Mouse (Mus musculus): ENCODE measurements at regions not wholly inside any gene's neighbourhood (a gene's known extent, or its start where the extent isn't known, plus 50 kb on each side); places are given as distances from the start of the nearest gene placed in this dataset.

DNA sequence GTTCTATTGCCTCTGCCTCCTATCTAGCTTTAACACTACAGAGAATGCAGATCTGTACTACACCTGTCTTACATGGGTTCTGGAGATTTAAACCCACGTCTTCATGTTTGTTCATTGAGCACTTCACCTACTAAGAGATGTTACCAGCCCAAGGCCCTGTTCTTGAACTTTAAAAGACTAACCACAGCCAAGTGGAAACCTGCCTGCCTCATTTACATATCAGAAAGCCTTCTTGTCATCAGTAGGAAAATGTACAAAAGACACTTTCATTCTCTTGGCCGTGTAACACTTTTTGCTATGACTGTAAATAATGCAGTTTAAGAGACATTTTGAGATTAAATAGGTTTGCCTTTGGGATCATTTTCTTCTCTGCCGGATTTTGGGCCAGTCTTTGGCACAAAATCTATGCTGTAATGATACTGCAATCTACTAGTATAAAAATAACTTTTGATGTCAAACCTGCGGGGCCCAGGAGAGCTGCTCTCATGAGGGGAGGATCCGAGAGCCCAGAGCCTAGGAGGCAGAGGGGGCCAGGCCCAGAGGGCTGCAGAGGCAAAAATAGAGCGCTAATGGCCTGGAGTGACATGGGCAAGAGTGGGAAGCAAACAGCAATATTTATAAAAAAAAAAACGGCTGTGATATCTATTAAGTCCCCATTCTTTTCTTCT lies 318.4 kb upstream of the Myo3a start:
- in situ Hi-C loops (cut with MboI, MseI): loop anchor here (5.0 to 25.0 kb wide), 2 partner anchors 627 to 1047 kb away; no protein-coding TSS in a partner anchor

DNA sequence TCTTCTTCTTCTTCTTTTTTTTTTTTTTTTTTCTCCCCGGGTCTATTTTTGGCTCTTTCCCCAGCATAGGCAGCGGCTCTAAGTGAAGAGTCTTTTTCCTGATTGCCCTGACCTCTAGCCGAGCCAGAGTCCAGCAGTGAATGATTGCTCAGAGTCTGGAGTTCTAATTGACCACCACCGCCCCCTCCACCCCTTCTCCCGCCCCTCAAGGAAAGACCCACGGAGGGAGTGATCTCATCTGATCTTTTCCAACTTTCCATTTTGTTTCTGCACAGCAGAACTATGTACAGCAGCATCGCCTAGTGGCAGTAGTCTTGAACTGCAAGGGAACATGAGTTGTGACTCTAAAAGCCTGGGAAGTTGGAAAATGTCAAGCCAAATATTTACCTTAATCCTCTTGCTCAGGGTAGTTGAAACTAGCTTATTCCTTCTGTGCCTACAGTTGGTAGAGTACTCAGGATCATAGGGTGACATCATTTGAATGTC lies 317.8 kb upstream of the Myo3a start:
- in situ Hi-C loops (cut with MboI, MseI): loop anchor here (5.0 to 25.0 kb wide), 2 partner anchors 627 to 1047 kb away; no protein-coding TSS in a partner anchor

- in situ Hi-C loops (cut with MboI, MseI): loop anchor here in 1 of 2 experiments (5.0 to 25.0 kb wide), 2 partner anchors 626 to 1056 kb away; no protein-coding TSS in a partner anchor
These were observed 309.3 kb upstream of the Myo3a start for GRCm38 (mm10) chr2:21917804-21918690.

DNA sequence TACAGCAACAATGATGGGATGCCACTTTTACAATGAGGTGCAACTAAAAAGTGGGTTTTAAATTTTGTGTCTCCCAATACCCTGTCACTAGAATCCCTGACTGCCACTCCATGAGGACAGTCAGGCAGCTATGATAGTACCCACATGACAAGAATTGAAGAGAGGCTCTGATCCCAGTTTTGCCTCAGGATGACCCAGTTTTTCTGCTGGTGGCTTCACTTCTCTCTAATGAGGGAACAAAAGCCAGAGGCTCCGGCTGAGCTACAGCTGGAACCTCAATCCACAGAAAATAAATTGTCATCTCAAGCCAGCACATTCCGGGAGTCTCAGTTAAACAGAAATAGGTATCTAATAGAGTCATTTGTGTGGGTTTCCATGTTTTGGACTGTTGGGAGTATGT lies 308.2 kb upstream of the Myo3a start:
- in situ Hi-C loops (cut with MboI, MseI): loop anchor here in 1 of 2 experiments (5.0 to 25.0 kb wide), 2 partner anchors 627 to 1057 kb away; no protein-coding TSS in a partner anchor

- in situ Hi-C loops (cut with MboI, MseI): no loop called here
These were observed 299.6 kb upstream of the Myo3a start for GRCm38 (mm10) chr2:21927656-21928055.

GRCm38 (mm10) chr2:21939993-21940392 lies 287.3 kb upstream of the Myo3a start:
- in situ Hi-C loops (cut with MboI, MseI): loop anchor here in 1 of 2 experiments (5.0 to 10.0 kb wide), 2 partner anchors 845 to 927 kb away; no protein-coding TSS in a partner anchor

DNA sequence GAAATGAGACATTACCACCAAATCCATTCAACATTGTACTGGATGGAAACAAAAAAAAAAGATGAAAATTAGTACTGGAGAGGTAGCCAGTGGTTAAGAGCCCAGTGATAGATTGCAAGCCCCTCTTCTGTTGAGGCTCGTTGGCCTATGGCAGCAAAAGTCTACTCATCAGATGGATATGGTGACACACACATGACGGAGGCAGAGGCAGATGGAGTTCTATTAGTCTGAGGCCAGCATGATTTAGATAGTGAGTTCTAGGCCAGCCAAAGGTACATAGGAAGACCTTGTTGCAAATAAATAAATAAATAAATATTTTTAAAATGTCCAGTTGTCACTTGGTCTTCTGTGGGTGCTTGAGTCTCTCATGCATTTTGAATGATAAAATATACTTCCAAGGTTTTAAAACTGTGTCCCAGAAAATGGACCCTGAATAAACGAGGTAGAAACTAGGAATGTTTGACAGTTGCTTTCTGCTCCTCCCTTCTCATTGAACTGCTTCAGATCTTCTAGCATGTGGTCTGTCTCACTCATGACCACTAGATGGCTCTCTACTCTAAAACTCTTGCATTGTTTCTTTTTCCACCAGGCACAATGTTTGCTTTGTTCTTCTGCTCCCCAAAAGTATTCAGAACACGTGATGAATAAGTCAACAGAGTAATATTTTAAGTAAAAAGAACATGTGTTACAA lies 286.4 kb upstream of the Myo3a start:
- in situ Hi-C loops (cut with MboI, MseI): loop anchor here in 1 of 2 experiments (5.0 to 10.0 kb wide), 2 partner anchors 844 to 926 kb away; no protein-coding TSS in a partner anchor

DNA sequence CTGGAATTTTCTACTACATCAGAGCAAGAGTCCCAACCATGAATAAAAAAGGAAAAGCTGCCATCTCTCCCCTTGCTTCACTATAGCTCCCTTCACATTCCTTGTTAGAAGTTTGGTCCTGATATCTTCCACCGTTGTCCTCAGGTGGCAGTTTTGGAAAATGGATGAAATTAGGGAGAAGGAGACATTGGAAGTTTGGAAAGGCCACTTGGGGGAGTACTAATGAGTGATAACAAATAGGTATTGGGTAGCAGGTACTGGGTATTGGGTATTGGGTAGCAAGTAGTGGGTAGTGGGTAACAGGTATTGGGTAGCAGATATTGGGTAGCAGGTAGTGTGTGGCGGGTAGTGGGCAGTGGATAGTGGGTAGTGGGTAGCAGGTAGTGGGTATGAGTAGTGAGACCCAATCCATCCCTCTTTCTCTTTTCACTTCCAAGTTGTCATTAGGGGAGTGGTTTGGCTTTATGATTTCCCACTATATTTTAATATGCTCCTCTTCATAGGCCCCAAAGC lies 285.8 kb upstream of the Myo3a start:
- in situ Hi-C loops (cut with MboI, MseI): loop anchor here in 1 of 2 experiments (5.0 to 10.0 kb wide), 2 partner anchors 843 to 926 kb away; no protein-coding TSS in a partner anchor

GRCm38 (mm10) chr2:21943676-21944075 lies 283.6 kb upstream of the Myo3a start:
- in situ Hi-C loops (cut with MboI, MseI): loop anchor here in 1 of 2 experiments (5.0 to 10.0 kb wide), 2 partner anchors 841 to 924 kb away; no protein-coding TSS in a partner anchor

GRCm38 (mm10) chr2:21946484-21946883 lies 280.8 kb upstream of the Myo3a start:
- in situ Hi-C loops (cut with MboI, MseI): loop anchor here (5.0 to 10.0 kb wide), 2 partner anchors 776 to 838 kb away; no protein-coding TSS in a partner anchor

- in situ Hi-C loops (cut with MboI, MseI): loop anchor here in 1 of 2 experiments (5.0 to 25.0 kb wide), 2 partner anchors 911 to 1041 kb away; no protein-coding TSS in a partner anchor
These were observed 276.0 kb upstream of the Myo3a start for GRCm38 (mm10) chr2:21951279-21951678.

DNA sequence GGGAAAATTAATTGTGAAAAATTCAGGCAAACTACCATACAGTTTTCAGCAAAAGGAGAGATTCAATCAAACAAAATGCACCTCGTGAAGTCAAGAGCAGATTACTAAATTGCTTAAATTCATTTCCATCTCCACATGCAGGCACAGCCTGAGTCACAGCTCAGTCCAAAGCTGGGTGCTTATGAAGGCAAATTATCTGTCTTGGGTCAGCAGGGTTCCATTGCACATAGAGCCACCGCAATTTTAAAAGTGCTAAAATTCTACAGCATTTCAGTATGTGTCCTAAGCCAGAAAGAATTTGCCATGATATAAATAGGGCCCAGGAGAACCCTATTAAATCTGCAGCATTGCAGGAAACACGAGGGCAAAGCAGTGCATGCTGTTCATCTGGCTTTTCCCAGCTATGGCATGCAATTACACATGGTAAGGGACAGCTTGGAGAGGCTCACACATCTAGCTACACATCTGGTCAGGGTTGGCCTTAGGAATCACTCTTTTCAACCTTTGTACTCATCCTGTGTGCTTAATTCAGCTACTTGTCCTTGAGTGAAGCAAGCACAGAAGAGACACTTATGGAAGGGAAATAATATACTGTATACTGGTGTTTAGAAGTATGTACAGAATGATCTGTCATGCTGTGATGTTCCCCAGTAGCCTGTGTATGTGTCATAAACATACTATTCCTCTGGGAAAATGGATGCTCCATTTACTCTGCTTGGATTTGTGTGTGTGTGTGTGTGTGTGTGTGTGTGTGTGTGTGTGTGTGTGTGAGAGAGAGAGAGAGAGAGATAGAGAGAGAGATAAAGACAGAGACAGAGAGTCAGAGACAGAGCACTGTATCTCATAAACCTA lies 271.0 kb upstream of the Myo3a start:
- in situ Hi-C loops (cut with MboI, MseI): loop anchor here in 1 of 2 experiments (25.0 kb wide), 1 partner anchor 906 kb away; no protein-coding TSS in a partner anchor

GRCm38 (mm10) chr2:21958365-21958764 lies 268.9 kb upstream of the Myo3a start:
- in situ Hi-C loops (cut with MboI, MseI): loop anchor here in 1 of 2 experiments (25.0 kb wide), 1 partner anchor 904 kb away; no protein-coding TSS in a partner anchor

- in situ Hi-C loops (cut with MboI, MseI): loop anchor here in 1 of 2 experiments (25.0 kb wide), 1 partner anchor 903 kb away; no protein-coding TSS in a partner anchor
These were observed 268.5 kb upstream of the Myo3a start for GRCm38 (mm10) chr2:21958802-21959201.

DNA sequence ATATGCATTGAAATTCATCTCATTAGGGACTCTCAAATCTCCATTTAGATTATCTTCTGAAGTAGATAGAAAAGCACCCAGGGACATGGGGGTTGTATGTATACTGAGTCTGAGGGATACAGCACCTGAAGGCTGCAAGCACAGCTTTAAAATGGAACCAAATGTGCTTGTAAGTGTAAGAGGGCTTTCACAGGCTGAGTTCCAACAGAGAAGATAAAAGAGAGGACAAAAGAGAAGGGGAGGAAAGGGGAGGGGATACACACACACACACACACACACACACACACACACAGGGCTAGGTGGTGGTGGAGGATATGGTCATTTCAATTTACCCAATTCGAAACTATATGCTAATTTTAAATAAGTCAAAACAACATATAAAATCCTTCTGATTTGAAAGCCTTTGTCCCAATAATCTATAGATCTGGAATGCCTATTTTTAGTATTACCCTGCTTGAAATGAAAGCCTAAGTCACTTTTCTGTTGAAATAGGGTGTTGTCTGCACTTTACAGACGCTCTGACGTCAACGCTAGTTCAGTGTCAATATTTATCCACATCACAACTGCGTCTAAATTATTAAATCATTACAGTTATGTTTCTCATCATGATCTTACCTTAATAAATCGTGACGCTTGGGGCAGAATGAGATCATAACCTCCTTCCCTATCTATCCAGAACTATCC lies 263.8 kb upstream of the Myo3a start:
- in situ Hi-C loops (cut with MboI, MseI): loop anchor here in 1 of 2 experiments (25.0 kb wide), 1 partner anchor 899 kb away; no protein-coding TSS in a partner anchor

DNA sequence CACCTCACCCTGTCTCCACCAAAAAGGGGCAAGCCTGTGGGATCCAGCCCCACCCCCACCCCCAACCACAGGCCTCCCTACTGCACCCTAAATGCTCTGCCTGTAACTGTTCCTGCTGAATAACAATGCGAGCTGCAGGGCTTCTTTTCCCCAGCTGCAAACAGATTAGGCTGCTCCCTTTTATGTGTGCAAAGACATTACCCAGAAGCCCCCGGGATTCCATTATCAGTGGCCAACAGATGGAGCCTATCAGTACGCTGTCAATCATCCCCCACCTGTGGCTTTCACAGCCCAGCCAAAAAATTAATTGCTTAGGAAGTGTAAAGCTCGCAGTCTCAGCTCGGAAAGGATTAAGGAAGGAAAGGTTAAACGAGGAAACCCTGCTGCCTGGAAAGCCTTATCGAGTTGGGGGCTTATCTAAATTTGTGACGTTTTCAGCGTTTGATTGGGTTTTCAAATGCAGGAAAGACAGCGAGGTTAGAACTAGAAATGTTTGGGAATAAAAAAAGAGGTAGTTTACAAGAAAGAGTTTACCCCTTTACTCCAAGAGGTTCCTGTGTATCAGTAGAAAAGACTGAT lies 263.2 kb upstream of the Myo3a start:
- in situ Hi-C loops (cut with MboI, MseI): loop anchor here in 1 of 2 experiments (25.0 kb wide), 1 partner anchor 898 kb away; no protein-coding TSS in a partner anchor

GRCm38 (mm10) chr2:21970774-21971406 lies 256.4 kb upstream of the Myo3a start:
- in situ Hi-C loops (cut with MboI, MseI): loop anchor here in 1 of 2 experiments (10.0 to 25.0 kb wide), 2 partner anchors 604 to 891 kb away; no protein-coding TSS in a partner anchor

DNA sequence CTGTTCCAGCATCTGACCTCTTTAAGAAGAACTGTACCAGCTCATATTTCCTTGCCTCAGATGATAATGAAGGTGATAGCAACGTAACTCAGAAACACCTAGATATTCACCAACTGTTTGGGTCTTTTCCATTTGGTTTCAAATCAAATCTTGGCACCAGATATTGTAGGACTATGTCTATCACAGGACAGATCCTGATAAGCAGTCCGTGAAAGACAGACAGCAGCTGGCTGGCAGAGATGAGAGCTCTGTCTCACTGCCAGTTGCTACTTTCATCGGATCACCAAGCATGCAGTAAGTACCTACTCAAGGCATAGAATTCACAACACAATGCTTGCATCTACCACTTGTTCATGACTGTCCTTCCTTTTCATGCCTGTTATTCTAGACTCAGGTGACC lies 252.7 kb upstream of the Myo3a start:
- in situ Hi-C loops (cut with MboI, MseI): loop anchor here in 1 of 2 experiments (10.0 to 25.0 kb wide), 2 partner anchors 600 to 888 kb away; no protein-coding TSS in a partner anchor
